Mouse (Mus musculus) heart, embryonic 16.5 days (tissue): Measurements from ENCODE around the gene Gch1. TPM values are rescaled to one million over a fixed set of nuclear protein-coding genes. Genes with fewer than 3 reads are reported as not detected.

Experiments
- ATAC-seq: fragments of 200-750 bp; cut with Nextera tagmentation; replicated peaks from 2 replicates; pipeline ENCODE4 v1.8.0; 2017; ENCODE audit warnings: moderate number of reproducible peaks; ENCODE audit not compliant: insufficient read depth, low FRiP score; ENCODE audit errors: extremely low read depth
- H3K27ac ChIP-seq: fragments of 300-500 bp; sonication (generic); 2 replicates; pipeline ENCODE4 v1.5.1; 2014; ENCODE audit warnings: mild to moderate bottlenecking, low read length, control low read depth, moderate library complexity
- H3K27me3 ChIP-seq: fragments of 300-500 bp; sonication (generic); 2 replicates; pipeline ENCODE4 v1.6.1; 2014; ENCODE audit warnings: low read length, mixed read lengths; ENCODE audit not compliant: control insufficient read depth, insufficient read depth
- H3K36me3 ChIP-seq: fragments of 300-500 bp; sonication (generic); 2 replicates; pipeline ENCODE4 v1.6.1; 2014; ENCODE audit not compliant: control insufficient read depth, insufficient read depth
- H3K4me1 ChIP-seq: fragments of 300-500 bp; sonication (generic); 2 replicates; pipeline ENCODE4 v1.6.1; 2014; ENCODE audit warnings: low read length, mixed read lengths; ENCODE audit not compliant: control insufficient read depth, insufficient read depth
- H3K4me2 ChIP-seq: fragments of 300-500 bp; sonication (generic); 2 replicates; pipeline ENCODE4 v1.6.1; 2014; ENCODE audit warnings: low read depth, mild to moderate bottlenecking, control low read depth, low read length
- H3K4me3 ChIP-seq: fragments of 300-500 bp; sonication (generic); 2 replicates; pipeline ENCODE4 v1.5.1; 2014; ENCODE audit warnings: mild to moderate bottlenecking, control low read depth, low read length
- H3K9ac ChIP-seq: fragments of 300-500 bp; sonication (generic); 2 replicates; pipeline ENCODE4 v1.6.1; 2014; ENCODE audit warnings: low read length, control low read depth
- H3K9me3 ChIP-seq: fragments of 300-500 bp; sonication (generic); replicated peaks from 2 replicates; pipeline ENCODE4 v1.6.1; 2016; ENCODE audit warnings: low read length; ENCODE audit not compliant: control insufficient read depth
- WGBS: fragments of 180-500 bp; shearing (Covaris S2); extraction: QIAGEN DNeasy Blood & Tissue Kit; methylation state at CpG from one replicate; pipeline ENCODE4 v1.1.7; 2014; 5-methylcytosine and 5-hydroxymethylcytosine counted together
- polyA plus RNA-seq: library from polyadenylated mRNA; unstranded; fragments of >200 nt; fragmentation: Nextera tagmentation; extraction: Ambion mirVana; gene quantifications from 2 replicates; pipeline ENCODE4 v1.2.1, GENCODE M21; 2015

Gene Gch1
- polyA plus RNA-seq, 1 experiment from 2014 or later, result 7.0 TPM

DNA sequence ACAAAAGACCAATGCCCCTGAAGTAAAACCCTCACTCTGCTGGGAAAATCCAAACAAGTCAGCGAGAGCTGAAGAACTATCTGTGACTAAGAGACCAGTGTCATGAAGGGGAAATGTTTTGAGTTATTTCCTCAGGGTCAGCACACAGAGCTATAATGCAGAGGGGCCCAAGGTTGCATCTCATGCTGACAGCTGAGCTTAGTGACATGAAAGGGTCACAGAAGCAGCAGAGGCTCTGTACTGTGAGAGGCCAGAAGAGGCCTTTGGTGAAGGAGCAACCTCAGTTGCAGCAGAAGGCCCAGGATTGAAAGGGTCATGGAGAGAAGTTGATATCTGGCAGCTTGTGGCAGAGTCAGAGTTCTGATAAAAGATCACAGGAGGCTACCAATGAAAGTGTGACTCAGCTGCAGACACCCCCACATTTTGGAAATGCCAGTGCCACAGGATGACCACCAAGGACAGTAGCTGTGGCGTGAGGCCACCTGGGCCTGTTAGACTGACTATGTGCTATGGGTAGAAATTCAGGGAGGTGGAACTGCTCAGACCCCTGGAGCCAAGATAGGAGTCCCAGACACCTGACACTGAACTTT is 29.1 kb downstream of the Gch1 start:
- Histone ChIP-seq H3K36me3 (0 out of 2 replicates have a peak, but pooled peaks cover 5% of the 10 kb centered on the region), H3K4me1 (no peaks in the 10 kb centered on the region), H3K4me3 (no peak overlapping the region), H3K27ac (no peak overlapping the region), H3K9ac (no peak overlapping the region), H3K4me2 (no peak overlapping the region), H3K27me3 (no peaks in the 10 kb centered on the region), H3K9me3 (no peaks in the 10 kb centered on the region)
- no peak for ATAC-seq
- WGBS, result 69% methylated on average over 2 of the region's 2 CpGs

GRCm38 (mm10) chr14:47154303-47154702 is 34.9 kb downstream of the Gch1 start:
- H3K27ac ChIP-seq, result no peak overlapping the region
- 0 out of 2 replicates have a peak, but pooled peaks have one; percentile 10 for ATAC-seq

DNA sequence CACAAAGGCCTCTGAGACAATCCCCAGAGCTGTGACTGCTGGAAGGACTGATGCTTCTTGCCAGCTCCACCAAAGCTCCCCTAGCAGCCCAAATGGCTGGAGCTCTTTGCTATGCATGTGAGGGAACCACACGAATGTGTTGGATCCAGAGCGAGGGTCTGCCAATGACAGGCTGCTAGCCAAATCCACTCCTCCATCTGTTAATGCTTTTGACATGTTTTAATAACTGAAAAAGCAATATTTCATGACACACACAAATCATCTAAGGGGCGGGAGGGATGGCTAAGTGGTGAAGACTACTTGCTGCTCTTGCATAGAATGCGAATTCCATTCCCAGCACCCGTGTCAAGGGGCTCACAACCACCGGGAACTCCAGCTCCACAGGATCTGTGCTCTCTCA is 37.9 kb downstream of the Gch1 start:
- H3K27me3 ChIP-seq, result no peaks in the 10 kb centered on the region
- 91% methylated on average over 6 of the region's 6 CpGs for WGBS
- no peak overlapping the region for H3K27ac ChIP-seq
- H3K9ac ChIP-seq, result no peak overlapping the region
- H3K4me2 ChIP-seq, result no peak overlapping the region
- H3K9me3 ChIP-seq, result no peaks in the 10 kb centered on the region
- H3K36me3 ChIP-seq, result 0 out of 2 replicates have a peak, but pooled peaks cover 1% of the 10 kb centered on the region
- H3K4me1 ChIP-seq, result peaks cover 6% of the 10 kb centered on the region; the same call in 1 of the 2 replicates
- no peak for ATAC-seq
- H3K4me3 ChIP-seq, result no peak overlapping the region

More at GRCm38 (mm10) chr14:47154303-47154702, 34.9 kb downstream of the Gch1 start:
- 34% methylated on average over 3 of the region's 3 CpGs for WGBS
- Histone ChIP-seq H3K9me3 (no peaks in the 10 kb centered on the region), H3K4me2 (no peak overlapping the region), H3K9ac (no peak overlapping the region), H3K4me3 (no peak overlapping the region), H3K36me3 (0 out of 2 replicates have a peak, but pooled peaks cover 5% of the 10 kb centered on the region), H3K27me3 (no peaks in the 10 kb centered on the region), H3K4me1 (peaks cover 6% of the 10 kb centered on the region; the same call in 1 of the 2 replicates)

- Histone ChIP-seq H3K9ac (no peak overlapping the region), H3K4me1 (no peaks in the 10 kb centered on the region), H3K27me3 (no peaks in the 10 kb centered on the region), H3K27ac (no peak overlapping the region), H3K4me2 (no peak overlapping the region), H3K9me3 (no peaks in the 10 kb centered on the region), H3K4me3 (no peak overlapping the region), H3K36me3 (no peaks in the 10 kb centered on the region)
- ATAC-seq, result no peak
- WGBS, result 74% methylated on average over 5 of the region's 5 CpGs
These were observed 44.9 kb downstream of the Gch1 start for GRCm38 (mm10) chr14:47144326-47144725.

DNA sequence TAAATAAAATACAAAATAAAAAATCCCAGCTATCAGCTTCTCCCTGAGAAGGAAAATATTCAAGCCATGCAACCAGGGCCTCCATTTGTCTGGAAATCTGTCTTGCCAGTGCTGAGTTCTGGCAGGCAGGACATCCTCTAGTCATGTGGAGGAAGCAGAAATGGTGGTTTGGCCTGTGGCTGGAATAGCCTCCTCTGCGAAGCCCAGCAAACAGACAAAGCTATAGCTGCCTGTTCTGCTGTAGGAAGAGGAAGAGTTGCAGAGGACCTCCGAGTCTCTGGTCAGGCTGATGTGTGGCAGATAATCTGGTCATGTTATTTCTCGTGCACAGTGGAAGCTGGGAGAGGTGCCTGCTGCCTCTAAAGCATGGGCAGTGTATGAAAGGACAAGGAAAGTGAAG is 50.4 kb downstream of the Gch1 start:
- no peaks in the 10 kb centered on the region for H3K27me3 ChIP-seq
- no peaks in the 10 kb centered on the region for H3K4me1 ChIP-seq
- ATAC-seq, result no peak
- H3K9me3 ChIP-seq, result no peaks in the 10 kb centered on the region
- H3K36me3 ChIP-seq, result no peaks in the 10 kb centered on the region
- H3K4me2 ChIP-seq, result no peak overlapping the region
- H3K4me3 ChIP-seq, result no peak overlapping the region
- no peak overlapping the region for H3K9ac ChIP-seq
- no peak overlapping the region for H3K27ac ChIP-seq
- WGBS, result 61% methylated on average over 3 of the region's 3 CpGs

DNA sequence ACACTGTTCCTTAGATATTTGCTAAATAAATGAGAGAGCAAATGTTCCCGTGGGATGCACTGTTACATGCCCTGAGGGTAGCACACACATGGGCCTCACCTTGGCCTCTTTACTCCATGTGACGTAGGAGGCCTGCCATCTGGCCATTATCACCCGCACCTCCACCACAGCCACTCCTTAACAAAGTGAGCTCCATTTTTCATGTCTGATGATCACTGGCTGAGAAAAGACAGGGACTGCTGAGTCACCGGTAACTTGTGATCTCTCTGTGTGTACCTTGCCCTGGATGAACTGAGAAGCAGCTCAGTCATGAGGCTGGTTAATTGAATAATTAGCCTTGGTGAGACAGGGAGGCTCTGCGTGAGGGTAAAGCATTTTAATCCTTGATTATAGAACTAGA is 52.6 kb downstream of the Gch1 start:
- Histone ChIP-seq H3K27me3 (no peaks in the 10 kb centered on the region), H3K4me2 (no peak overlapping the region), H3K4me3 (no peak overlapping the region), H3K9me3 (no peaks in the 10 kb centered on the region), H3K36me3 (no peaks in the 10 kb centered on the region), H3K9ac (no peak overlapping the region), H3K4me1 (no peaks in the 10 kb centered on the region), H3K27ac (no peak overlapping the region)
- WGBS, result 61% methylated on average over 5 of the region's 5 CpGs
- ATAC-seq, result no peak

DNA sequence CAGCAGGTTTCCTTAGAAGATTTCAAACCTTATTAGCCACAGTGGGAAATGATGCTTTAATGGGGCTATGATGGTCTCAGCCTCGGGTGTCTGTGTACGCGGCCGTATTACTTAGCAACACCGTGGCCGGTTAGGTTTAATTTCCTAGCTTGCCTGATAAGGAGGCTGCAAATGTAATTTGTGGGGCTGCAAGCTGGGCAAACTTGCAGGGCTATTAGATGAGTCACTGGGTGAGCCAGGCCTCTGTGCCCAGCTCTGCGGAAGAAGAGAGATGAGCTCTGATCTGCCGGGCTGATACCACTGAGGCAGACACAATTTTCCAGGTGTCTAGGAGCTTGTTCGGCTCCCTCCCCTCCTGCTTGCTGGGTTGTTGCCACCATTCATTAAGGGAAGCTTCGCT is 55.3 kb downstream of the Gch1 start:
- Histone ChIP-seq H3K9me3 (no peaks in the 10 kb centered on the region), H3K27me3 (no peaks in the 10 kb centered on the region), H3K4me2 (no peak overlapping the region), H3K9ac (no peak overlapping the region), H3K36me3 (no peaks in the 10 kb centered on the region), H3K4me1 (no peaks in the 10 kb centered on the region), H3K27ac (no peak overlapping the region), H3K4me3 (no peak overlapping the region)
- no peak for ATAC-seq
- 69% methylated on average over 10 of the region's 10 CpGs for WGBS

GRCm38 (mm10) chr14:47127987-47128386 is 61.2 kb downstream of the Gch1 start:
- Histone ChIP-seq H3K4me1 (no peaks in the 10 kb centered on the region), H3K4me3 (no peak overlapping the region), H3K27ac (no peak overlapping the region), H3K4me2 (no peak overlapping the region), H3K9ac (no peak overlapping the region), H3K27me3 (no peaks in the 10 kb centered on the region), H3K36me3 (no peaks in the 10 kb centered on the region), H3K9me3 (no peaks in the 10 kb centered on the region)
- no peak for ATAC-seq
- 76% methylated on average over 5 of the region's 5 CpGs for WGBS

DNA sequence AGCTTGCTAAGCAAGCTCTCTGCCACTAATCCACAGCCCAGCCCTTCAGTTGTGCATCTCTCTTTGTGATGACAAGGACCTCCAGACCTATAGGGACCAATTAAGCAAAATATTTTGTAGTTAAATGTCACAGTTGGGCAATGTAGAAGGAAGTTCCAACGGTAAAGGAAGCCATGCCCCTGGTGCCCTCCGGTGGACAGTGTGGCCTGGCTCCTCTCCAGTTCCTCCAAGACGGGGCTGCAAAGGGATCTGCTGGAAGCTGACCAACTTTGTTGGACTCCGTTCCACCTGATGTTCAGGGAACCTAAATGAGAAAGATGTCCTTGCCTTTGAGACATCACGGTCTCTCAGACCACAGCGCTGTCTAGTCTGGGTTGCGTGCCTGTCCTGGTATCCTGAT is 71.7 kb downstream of the Gch1 start:
- Histone ChIP-seq H3K9ac (no peak overlapping the region), H3K4me1 (no peaks in the 10 kb centered on the region), H3K9me3 (no peaks in the 10 kb centered on the region), H3K27me3 (no peaks in the 10 kb centered on the region), H3K36me3 (no peaks in the 10 kb centered on the region), H3K4me2 (no peak overlapping the region), H3K4me3 (no peak overlapping the region), H3K27ac (no peak overlapping the region)
- 66% methylated on average over 7 of the region's 7 CpGs for WGBS
- no peak for ATAC-seq
